9 mouse cellular contexts compared by ENCODE assay signal in genomic region chr13:56258196-56259020, GRCm38 (mm10). TPM values are rescaled to one million over a fixed set of nuclear protein-coding genes. Genes with fewer than 3 reads are reported as not detected.
A peak's percentile ranks its signal among the peaks of the same experiment; 100 is the strongest.
DNase-seq lines count a peak whose midpoint lies in the region; ATAC-seq and TF ChIP-seq lines count a peak whose summit lies in the region.
"Had no signal": no experiment of that assay in that cellular context is flagged by ENCODE, and none has a peak within 500 bp of the region (broad histone marks: within the 10 kb centered on the region; RNA-seq: fewer than 3 reads in every experiment).

No protein-coding gene starts in this region.

- H3K36me3 ChIP-seq in heart, embryonic 13.5 days = no peaks in the 10 kb centered on the region
- H3K36me3 ChIP-seq in ES-E14 (ENCODE audit: control insufficient read depth, insufficient read depth, low read length, poor library complexity, severe bottlenecking) = no peaks in the 10 kb centered on the region
- H3K36me3 ChIP-seq in forebrain, embryonic 15.5 days = no peaks in the 10 kb centered on the region
- no peaks in the 10 kb centered on the region for H3K36me3 ChIP-seq in midbrain, embryonic 11.5 days (ENCODE audit: control insufficient read depth, insufficient read depth, low read length)

- H3K27me3 ChIP-seq in heart, embryonic 13.5 days (replicated peaks) = peaks cover 100% of the 10 kb centered on the region
- peaks cover 82% of the 10 kb centered on the region for H3K27me3 ChIP-seq in forebrain, embryonic 15.5 days
- H3K27me3 ChIP-seq in midbrain, embryonic 11.5 days (ENCODE audit: control insufficient read depth, insufficient read depth, low read length) = peaks cover 86% of the 10 kb centered on the region

- no peak overlapping the region for H3K27ac ChIP-seq in heart, embryonic 13.5 days (replicated peaks)
- H3K27ac ChIP-seq in ES-E14 (ENCODE audit: insufficient read depth, low read depth, low read length, poor library complexity, severe bottlenecking) = no peak overlapping the region
- H3K27ac ChIP-seq in forebrain, embryonic 15.5 days (replicated peaks) = no peak overlapping the region
- peak overlapping the region; percentile 64 for H3K27ac ChIP-seq in midbrain, embryonic 11.5 days (ENCODE audit: low read depth, low read length)

- H3K9ac ChIP-seq in heart, embryonic 13.5 days = no peak overlapping the region
- H3K9ac ChIP-seq in ES-E14 (ENCODE audit: insufficient read depth, low read depth, low read length, poor library complexity, severe bottlenecking) = no peak overlapping the region
- H3K9ac ChIP-seq in forebrain, embryonic 15.5 days (replicated peaks) = peak overlapping the region; percentile 27
- H3K9ac ChIP-seq in midbrain, embryonic 11.5 days (ENCODE audit: low read length) = peak overlapping the region; percentile 13

- ATAC-seq in heart, embryonic 13.5 days (ENCODE audit: extremely low read depth, insufficient number of reproducible peaks, low FRiP score, low TSS enrichment) = no peak
- 0 out of 2 replicates have a peak, but pooled peaks have one; percentile 31 for ATAC-seq in forebrain, embryonic 15.5 days (replicated peaks)
- ATAC-seq in midbrain, embryonic 11.5 days (ENCODE audit: low FRiP score) = peak; percentile 66

- in situ Hi-C loops in ES-E14 (cut with MboI; ENCODE audit: low sequenced_read_pairs in 2 of 2, unreplicated experiment in 2 of 2) = no loop called here

- WGBS in heart, embryonic 13.5 days = 2% methylated on average over 52 of the region's 52 CpGs
- under 1% methylated on average over 52 of the region's 52 CpGs for WGBS in forebrain, embryonic 15.5 days
- under 1% methylated on average over 52 of the region's 52 CpGs for WGBS in midbrain, embryonic 11.5 days

- H3K4me3 ChIP-seq in heart, embryonic 13.5 days = peak overlapping the region; percentile 34
- peak overlapping the region; percentile 27 to 42 for H3K4me3 ChIP-seq in ES-E14 (ENCODE audit: insufficient read depth in 1 of 2, low read depth in 1 of 2, low read length in 2 of 2, poor library complexity in 1 of 2, severe bottlenecking in 1 of 2)
- peak overlapping the region; percentile 36 for H3K4me3 ChIP-seq in forebrain, embryonic 15.5 days
- H3K4me3 ChIP-seq in midbrain, embryonic 11.5 days (ENCODE audit: low read depth, low read length) = peak overlapping the region; percentile 27

- intact Hi-C loops in left cerebral cortex, postnatal 14 days (cut with DNase I) = loop anchor here (10.0 kb wide), 1 partner anchor 434 kb away; no protein-coding TSS in a partner anchor

- H3K4me2 ChIP-seq in heart, embryonic 13.5 days = peak overlapping the region; percentile 61
- H3K4me2 ChIP-seq in forebrain, embryonic 15.5 days (replicated peaks) = peak overlapping the region; percentile 68
- H3K4me2 ChIP-seq in midbrain, embryonic 11.5 days = peak overlapping the region; percentile 55

- DNase-seq in heart, adult 8-10 months (ENCODE audit: low spot score) = no peak
- DNase-seq in ES-E14 (ENCODE audit: low read depth, low spot score) = peak; percentile 22
- peak; percentile 96 for DNase-seq in midbrain, embryonic 11.5 days (ENCODE audit: low spot score, missing footprints)
- no peak for DNase-seq in adrenal gland, postnatal 4 days (ENCODE audit: low spot score in 2 of 2)
- DNase-seq in left cerebral cortex, postnatal 14 days (ENCODE audit: low spot score in 2 of 2) = no peak
- DNase-seq in natural killer cell, adult 2 months (ENCODE audit: low spot score in 2 of 2) = no peak
- DNase-seq: kidney, adult 18-20 months had no signal

- H3K4me1 ChIP-seq in heart, embryonic 13.5 days = peaks cover 9% of the 10 kb centered on the region
- H3K4me1 ChIP-seq in ES-E14 (ENCODE audit: control insufficient read depth in 2 of 2, insufficient read depth in 2 of 2, low read length in 2 of 2, poor library complexity in 1 of 2) = peaks cover 0 to 3% of the 10 kb centered on the region in 2 experiments; a peak in 2 of 4 replicates
- H3K4me1 ChIP-seq in forebrain, embryonic 15.5 days = peaks cover 25% of the 10 kb centered on the region
- H3K4me1 ChIP-seq in midbrain, embryonic 11.5 days (ENCODE audit: control insufficient read depth, insufficient read depth, low read length) = peaks cover 45% of the 10 kb centered on the region

- H3K9me3 ChIP-seq in heart, embryonic 13.5 days = no peaks in the 10 kb centered on the region
- H3K9me3 ChIP-seq in ES-E14 (ENCODE audit: control insufficient read depth, insufficient read depth, low read depth, low read length) = no peaks in the 10 kb centered on the region
- no peaks in the 10 kb centered on the region for H3K9me3 ChIP-seq in forebrain, embryonic 15.5 days
- H3K9me3 ChIP-seq in midbrain, embryonic 11.5 days (ENCODE audit: control insufficient read depth, low read length) = no peaks in the 10 kb centered on the region

TF ChIP-seq in ES-E14, 5 proteins besides CTCF, POLR2A, EP300 and RAD21:
- TF ChIP-seq MAFK (IDR thresholded peaks at IDR 0.05; ENCODE audit: insufficient read depth, low read depth, low read length) (no peak), HCFC1 (IDR thresholded peaks at IDR 0.05; ENCODE audit: borderline replicate concordance, insufficient read depth, low read length) (no peak), CHD2 (IDR thresholded peaks at IDR 0.05; ENCODE audit: low read depth, low read length) (no peak), ZC3H11A (IDR thresholded peaks at IDR 0.05; ENCODE audit: borderline replicate concordance, low read depth, low read length) (no peak)

RNA-seq across cellular contexts. Expression of gene Neurog1, which starts 6.4 kb away (rescaled TPM):
- polyA plus RNA-seq in heart, embryonic 13.5 days (2015; fragmentation: Nextera tagmentation; extraction: Ambion mirVana) = not detected in 2 replicates
- not detected for total RNA-seq in heart, adult 8-10 months (2022)
- 0.45 and 0.48 TPM in 2 replicates for total RNA-seq in ES-E14 (2012; rRNA removed)
- 3.1 and 6.7 TPM in 2 replicates for polyA plus RNA-seq in forebrain, embryonic 15.5 days (2015; fragmentation: Nextera tagmentation; extraction: Ambion mirVana)
- polyA plus RNA-seq in midbrain, embryonic 11.5 days (2014; fragmentation: Nextera tagmentation; extraction: Ambion mirVana) = 35.6 and 42.1 TPM in 2 replicates
- total RNA-seq in adrenal gland, postnatal 4 days (2021) = not detected
- total RNA-seq in left cerebral cortex, postnatal 14 days (2021) = not detected

RNA-seq across cellular contexts. Expression of gene Cxcl14, which starts 37.9 kb away (rescaled TPM):
- polyA plus RNA-seq in heart, embryonic 13.5 days (2015; fragmentation: Nextera tagmentation; extraction: Ambion mirVana) = 1.1 and 1.9 TPM in 2 replicates
- total RNA-seq in heart, adult 8-10 months (2022) = 10 to 100 TPM in 2 of 4 experiments, 1 to 10 TPM in 2; 4.4 to 10.6 (median 8.5) TPM
- total RNA-seq in ES-E14 (2012; rRNA removed) = 2.6 and 2.8 TPM in 2 replicates
- 14.2 and 15.2 TPM in 2 replicates for polyA plus RNA-seq in forebrain, embryonic 15.5 days (2015; fragmentation: Nextera tagmentation; extraction: Ambion mirVana)
- polyA plus RNA-seq in midbrain, embryonic 11.5 days (2014; fragmentation: Nextera tagmentation; extraction: Ambion mirVana) = 9.2 and 9.3 TPM in 2 replicates
- 10 to 100 TPM; 28.0 to 30.1 TPM for total RNA-seq in adrenal gland, postnatal 4 days (2021)
- 100 to 1,000 TPM; 125 to 136 TPM for total RNA-seq in left cerebral cortex, postnatal 14 days (2021)

Comparison
In these comparisons a context has a peak if more than half of its experiments do, and no peak if none do; other contexts are left out.
1. H3K9ac ChIP-seq: peak in forebrain, embryonic 15.5 days (single experiment) and midbrain, embryonic 11.5 days (single experiment); none in heart, embryonic 13.5 days (single experiment) and ES-E14 (single experiment).
2. DNase-seq: peak in ES-E14 (single experiment) and midbrain, embryonic 11.5 days (single experiment); none in heart, adult 8-10 months (single experiment), adrenal gland, postnatal 4 days (0 of 2), left cerebral cortex, postnatal 14 days (0 of 2) and natural killer cell, adult 2 months (0 of 2).
3. RNA of gene Cxcl14, which starts 37.9 kb away (total RNA-seq): 125 to 136 TPM in left cerebral cortex, postnatal 14 days; 28.0 to 30.1 TPM in adrenal gland, postnatal 4 days, 4.4 to 10.6 TPM in heart, adult 8-10 months and 2.6 to 2.8 TPM in ES-E14; every median in the first group is over 4 times any median in the second.
4. Peak in every context shown above with its lines, with median percentiles within 50 percentile points of each other: H3K4me2 ChIP-seq and H3K4me3 ChIP-seq.